Mouse (Mus musculus): ENCODE measurements around the gene Gm9508.

GRCm38 (mm10) chr10:77738929-77739328 lies 41.9 kb upstream of the Gm9508 start:
- TF ChIP-seq CTCF (IDR thresholded peaks at IDR 0.05; ENCODE audit: insufficient read depth, low read depth, low read length), result no peak
- no peak for TF ChIP-seq POLR2A (IDR thresholded peaks at IDR 0.05; ENCODE audit: insufficient read depth, low read depth, low read length)

Data from olfactory bulb, adult 2 months (tissue).